Mouse (Mus musculus): ENCODE results near the gene Zfp534. TPM values are rescaled to one million over a fixed set of nuclear protein-coding genes. Genes with fewer than 3 reads are reported as not detected.
"Not testable (repeated sequence)": the region's sequence is repeated elsewhere in the genome, so short reads cannot be mapped to it uniquely, and the experiment has no call there.

Zfp534 gene
- not detected for total RNA-seq (2021)
- polyA plus RNA-seq (2012; rRNA removed), result not detected in 2 replicates
- long read RNA-seq, result 0 reads

DNA sequence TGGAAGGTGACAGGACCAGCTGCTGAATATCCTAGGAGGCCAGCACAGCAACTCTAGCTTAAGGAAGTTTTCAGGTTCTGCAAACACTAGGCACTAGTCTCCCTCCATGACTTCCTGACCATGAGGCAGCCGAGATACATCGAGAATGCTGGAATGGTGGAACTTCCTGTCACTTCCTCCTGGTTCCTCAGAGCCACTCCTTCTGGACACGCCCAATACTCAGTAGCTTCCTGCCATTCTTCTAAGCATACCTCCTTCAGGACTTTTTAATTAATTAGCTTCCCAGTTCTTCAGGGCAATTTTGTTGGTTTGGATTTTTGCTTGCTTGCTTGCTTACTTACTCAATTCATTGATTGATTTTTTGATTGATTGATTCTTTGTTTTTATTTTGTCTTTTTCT lies at the start of gene Zfp534:
Gene Zfp534, minus strand, starts transcription at position 101 of the 400 bp plus-strand sequence.
- H3K27ac ChIP-seq; H3K36me3 ChIP-seq (ENCODE audit: control insufficient read depth, insufficient read depth, low read length); H3K4me1 ChIP-seq (ENCODE audit: control insufficient read depth, insufficient read depth, low read length); H3K9ac ChIP-seq (ENCODE audit: low read depth, low read length); H3K79me2 ChIP-seq (replicated peaks; ENCODE audit: control insufficient read depth, insufficient read depth, low read length); DNase-seq; intact Hi-C loops (cut with DNase I); H3K27me3 ChIP-seq (ENCODE audit: control insufficient read depth, insufficient read depth, low read length); H3K4me3 ChIP-seq: not testable (repeated sequence)
- 39% methylated on average over 3 of the region's 3 CpGs for WGBS

DNA sequence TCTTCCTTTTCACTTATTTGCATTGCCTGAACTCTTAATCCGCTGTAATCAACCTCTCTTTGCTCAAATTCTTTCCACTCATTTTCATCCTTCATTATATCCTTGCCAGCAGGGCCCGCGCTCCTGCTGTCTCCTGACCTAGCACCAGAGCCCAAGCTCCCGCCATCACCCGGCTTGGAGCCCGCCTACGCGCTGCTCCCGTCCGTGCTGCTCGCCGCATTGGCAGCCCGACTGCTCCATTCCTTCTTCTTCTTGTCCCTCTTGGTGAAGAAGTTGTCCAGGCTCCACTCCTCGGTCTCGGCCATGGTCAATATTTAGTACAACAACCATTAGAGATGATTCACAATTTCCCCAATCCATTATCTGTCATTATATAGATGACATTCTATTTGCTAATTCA lies 43.9 kb upstream of the Zfp534 start:
- H3K79me2 ChIP-seq (replicated peaks; ENCODE audit: control insufficient read depth, insufficient read depth, low read length); H3K27me3 ChIP-seq (ENCODE audit: control insufficient read depth, insufficient read depth, low read length); DNase-seq; H3K4me1 ChIP-seq (ENCODE audit: control insufficient read depth, insufficient read depth, low read length); H3K4me3 ChIP-seq; H3K27ac ChIP-seq; H3K36me3 ChIP-seq (ENCODE audit: control insufficient read depth, insufficient read depth, low read length); H3K9ac ChIP-seq (ENCODE audit: low read depth, low read length); intact Hi-C loops (cut with DNase I): not testable (repeated sequence)
- WGBS, result 91% methylated on average over 14 of the region's 15 CpGs

DNA sequence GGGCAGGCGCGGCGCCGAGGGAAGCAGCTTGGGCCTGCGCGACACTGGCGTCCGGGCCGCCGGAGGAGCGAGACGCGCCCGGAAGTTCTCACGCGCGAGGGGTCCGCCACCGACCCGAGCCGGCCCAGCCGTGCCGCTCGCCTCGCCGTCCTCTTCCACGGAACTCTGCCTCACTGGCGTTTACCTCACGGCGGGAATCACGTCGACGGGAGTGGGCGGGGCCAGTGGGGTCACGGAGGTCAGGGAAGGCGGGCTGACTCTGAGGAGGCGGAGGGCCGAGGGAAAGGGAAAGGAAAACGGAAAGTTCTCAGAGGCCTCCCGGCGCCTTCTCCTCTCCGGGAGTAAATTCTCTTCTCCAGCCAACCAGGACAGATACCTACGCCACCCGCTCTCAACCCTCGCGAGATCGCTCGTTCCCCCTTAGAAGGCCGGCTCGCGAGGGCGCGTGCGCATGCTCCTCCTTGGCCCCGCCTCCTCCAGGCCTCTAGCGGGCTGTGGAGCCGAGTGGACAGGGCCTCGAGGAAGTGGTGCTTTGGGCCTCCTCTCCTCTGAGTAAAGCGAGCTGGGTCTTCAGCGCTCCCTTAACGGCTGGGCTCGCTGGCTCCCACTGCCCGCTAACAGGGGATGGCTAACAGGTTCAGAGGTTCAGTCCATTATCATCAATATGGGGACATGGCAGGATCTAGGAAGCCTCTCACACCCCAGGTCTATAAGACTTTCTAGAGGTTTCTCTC lies 36.5 kb upstream of the Zfp534 start:
- Histone ChIP-seq H3K4me3 (peak overlapping the region; percentile 28; the same call in 1 of the 2 replicates), H3K9ac (ENCODE audit: low read depth, low read length) (peak overlapping the region; percentile 27)
- peak in 1 of 2 experiments; percentile 20 for DNase-seq
- H3K79me2 ChIP-seq (replicated peaks; ENCODE audit: control insufficient read depth, insufficient read depth, low read length); H3K4me1 ChIP-seq (ENCODE audit: control insufficient read depth, insufficient read depth, low read length); H3K27me3 ChIP-seq (ENCODE audit: control insufficient read depth, insufficient read depth, low read length); intact Hi-C loops (cut with DNase I); H3K36me3 ChIP-seq (ENCODE audit: control insufficient read depth, insufficient read depth, low read length); H3K27ac ChIP-seq: not testable (repeated sequence)
- WGBS, result 22% methylated on average over 62 of the region's 63 CpGs

DNA sequence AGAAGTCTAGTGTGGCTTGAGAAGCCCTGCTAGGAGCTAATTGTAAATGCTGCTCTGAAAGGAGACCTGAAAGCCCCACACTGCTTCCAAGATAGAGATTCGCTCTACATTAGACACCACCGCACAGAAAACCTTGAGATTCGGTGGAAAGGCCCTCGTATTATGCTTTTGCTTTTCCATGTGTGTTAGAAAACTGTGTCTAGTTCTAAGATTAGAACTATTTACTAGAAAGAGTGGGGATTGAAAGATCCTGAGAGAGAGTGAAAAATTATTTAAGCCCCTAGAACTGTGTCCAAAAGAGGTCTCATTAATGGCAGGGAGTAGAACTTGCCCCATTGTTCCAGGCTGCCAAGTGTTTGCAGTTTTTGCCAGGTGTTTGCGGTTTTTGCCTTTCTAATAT lies 47.1 kb downstream of the Zfp534 start:
- intact Hi-C loops (cut with DNase I); H3K4me1 ChIP-seq (ENCODE audit: control insufficient read depth, insufficient read depth, low read length); DNase-seq; H3K27ac ChIP-seq; H3K27me3 ChIP-seq (ENCODE audit: control insufficient read depth, insufficient read depth, low read length); H3K36me3 ChIP-seq (ENCODE audit: control insufficient read depth, insufficient read depth, low read length); H3K9ac ChIP-seq (ENCODE audit: low read depth, low read length); H3K79me2 ChIP-seq (replicated peaks; ENCODE audit: control insufficient read depth, insufficient read depth, low read length); H3K4me3 ChIP-seq: not testable (repeated sequence)
- 80% methylated on average over 5 of the region's 5 CpGs for WGBS

DNA sequence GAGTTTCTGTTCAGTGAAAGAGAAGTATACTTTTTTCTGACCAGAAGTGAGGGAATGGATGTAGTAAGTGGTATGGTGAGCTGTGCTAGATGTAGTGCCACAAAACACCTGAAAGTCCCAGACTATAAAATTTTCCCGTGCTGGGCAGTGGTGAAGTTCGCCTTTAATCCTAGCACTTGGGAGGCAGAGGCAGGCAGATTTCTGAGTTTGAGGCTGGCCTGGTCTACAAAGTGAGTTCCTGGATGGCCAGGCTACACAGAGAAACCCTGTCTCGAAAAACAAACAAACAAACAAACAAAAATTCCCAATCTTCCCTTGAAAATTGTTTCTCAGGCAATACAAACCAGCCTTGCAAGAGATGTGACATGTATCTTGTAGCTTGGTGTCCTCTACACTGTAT lies 54.9 kb downstream of the Zfp534 start:
- WGBS, result no CpG with 5 or more reads among the region's 3 CpGs
- H3K27me3 ChIP-seq (ENCODE audit: control insufficient read depth, insufficient read depth, low read length); H3K4me1 ChIP-seq (ENCODE audit: control insufficient read depth, insufficient read depth, low read length); H3K27ac ChIP-seq; intact Hi-C loops (cut with DNase I); H3K4me3 ChIP-seq; H3K36me3 ChIP-seq (ENCODE audit: control insufficient read depth, insufficient read depth, low read length); DNase-seq; H3K79me2 ChIP-seq (replicated peaks; ENCODE audit: control insufficient read depth, insufficient read depth, low read length); H3K9ac ChIP-seq (ENCODE audit: low read depth, low read length): not testable (repeated sequence)

DNA sequence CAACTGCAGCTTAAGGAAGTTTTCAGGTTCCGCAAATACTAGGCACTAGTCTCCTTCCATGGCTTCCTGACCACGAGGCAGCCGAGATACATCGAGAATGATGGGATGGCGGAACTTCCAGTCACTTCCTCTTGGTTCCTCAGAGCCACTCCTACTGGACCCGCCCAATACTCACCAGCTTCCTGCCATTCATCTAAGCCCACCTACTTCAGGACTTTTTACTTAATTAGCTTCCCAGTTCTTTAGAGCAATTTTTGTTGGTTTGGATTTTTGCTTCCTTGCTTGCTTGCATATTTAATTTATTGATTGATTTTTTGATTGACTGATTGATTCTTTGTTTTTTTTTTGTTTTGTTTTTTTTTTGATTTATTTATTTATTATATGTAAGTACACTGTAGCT lies 59.9 kb downstream of the Zfp534 start, which contains the start of gene Zfp979:
Gene Zfp979, minus strand, starts transcription at position 101 of the 400 bp plus-strand sequence.
- H3K4me1 ChIP-seq (ENCODE audit: control insufficient read depth, insufficient read depth, low read length); intact Hi-C loops (cut with DNase I); H3K27ac ChIP-seq; H3K4me3 ChIP-seq; H3K79me2 ChIP-seq (replicated peaks; ENCODE audit: control insufficient read depth, insufficient read depth, low read length); DNase-seq; H3K27me3 ChIP-seq (ENCODE audit: control insufficient read depth, insufficient read depth, low read length); H3K9ac ChIP-seq (ENCODE audit: low read depth, low read length); H3K36me3 ChIP-seq (ENCODE audit: control insufficient read depth, insufficient read depth, low read length): not testable (repeated sequence)
- no CpG with 5 or more reads among the region's 6 CpGs for WGBS

DNA sequence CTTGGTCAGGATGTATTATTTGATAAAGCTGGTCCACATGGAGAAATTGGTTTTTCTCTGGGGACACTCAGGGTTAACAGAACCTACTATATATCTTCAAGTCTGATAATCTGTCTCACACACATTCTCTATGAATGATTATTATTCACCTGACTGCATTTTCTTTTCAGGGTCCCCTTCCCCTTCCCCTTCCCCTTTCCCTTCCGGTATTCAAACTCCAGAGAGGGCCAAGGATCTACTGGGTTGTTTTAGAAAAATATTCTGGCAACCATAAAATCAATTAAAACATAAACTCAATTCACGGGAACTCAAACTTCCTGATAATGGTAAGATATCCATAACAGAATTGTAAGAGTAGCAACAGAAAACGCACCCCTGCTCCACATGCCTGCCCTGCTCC lies 60.4 kb downstream of the Zfp534 start:
- H3K27ac ChIP-seq; H3K9ac ChIP-seq (ENCODE audit: low read depth, low read length); H3K27me3 ChIP-seq (ENCODE audit: control insufficient read depth, insufficient read depth, low read length); H3K4me1 ChIP-seq (ENCODE audit: control insufficient read depth, insufficient read depth, low read length); H3K4me3 ChIP-seq; intact Hi-C loops (cut with DNase I); H3K36me3 ChIP-seq (ENCODE audit: control insufficient read depth, insufficient read depth, low read length); DNase-seq; H3K79me2 ChIP-seq (replicated peaks; ENCODE audit: control insufficient read depth, insufficient read depth, low read length): not testable (repeated sequence)
- 38% methylated on average over 2 of the region's 3 CpGs for WGBS

DNA sequence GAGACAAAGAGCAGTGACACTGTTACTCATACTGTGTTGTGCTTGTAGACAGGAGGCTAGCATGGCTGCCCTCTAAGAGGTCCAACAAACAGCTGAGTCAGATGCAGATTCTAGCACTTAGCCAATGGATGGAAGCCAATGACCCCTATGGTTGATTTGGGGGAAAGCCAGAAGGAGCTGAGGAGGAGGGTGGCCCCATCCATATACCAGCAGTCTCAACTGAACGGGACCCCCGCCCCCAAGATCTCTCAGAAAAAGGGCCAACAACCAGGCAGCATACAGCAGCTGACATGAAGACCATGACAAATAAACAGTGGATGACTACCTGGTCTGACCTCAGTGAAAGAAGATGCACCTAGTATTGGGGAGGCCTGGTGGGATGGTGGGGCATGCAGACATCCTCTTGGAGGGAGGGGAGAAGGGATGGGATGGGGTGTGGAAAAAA lies 68.5 kb downstream of the Zfp534 start:
- H3K4me3 ChIP-seq; intact Hi-C loops (cut with DNase I); H3K27me3 ChIP-seq (ENCODE audit: control insufficient read depth, insufficient read depth, low read length); H3K27ac ChIP-seq; DNase-seq; H3K79me2 ChIP-seq (replicated peaks; ENCODE audit: control insufficient read depth, insufficient read depth, low read length); H3K4me1 ChIP-seq (ENCODE audit: control insufficient read depth, insufficient read depth, low read length); H3K36me3 ChIP-seq (ENCODE audit: control insufficient read depth, insufficient read depth, low read length); H3K9ac ChIP-seq (ENCODE audit: low read depth, low read length): not testable (repeated sequence)
- no CpG with 5 or more reads among the region's 2 CpGs for whole genome bisulfite sequencing
